In the genomic region with DNA sequence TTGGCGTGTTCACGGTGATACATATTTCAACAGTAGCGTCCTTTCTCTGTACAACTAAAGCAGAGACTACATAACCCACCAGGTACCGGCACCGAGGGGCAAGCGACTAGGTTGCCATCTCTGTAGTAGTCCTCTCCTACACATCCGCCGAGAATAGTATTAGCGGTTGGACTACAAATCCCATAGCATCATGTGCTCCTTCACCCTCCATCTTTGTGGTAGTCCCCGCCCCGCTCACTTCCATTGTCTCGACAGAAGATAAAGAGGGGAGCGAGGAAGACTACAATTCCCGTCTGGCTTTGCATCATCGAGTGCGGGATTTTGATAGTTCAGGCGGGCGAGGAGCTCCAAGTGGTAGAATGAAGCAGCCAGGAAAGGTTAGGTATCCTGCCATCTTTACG, we compare ENCODE assay signal across 8 mouse cellular contexts. TPM values are rescaled to one million over a fixed set of nuclear protein-coding genes. Genes with fewer than 3 reads are reported as not detected.
DNase-seq lines count a peak whose midpoint lies in the region; ATAC-seq and TF ChIP-seq lines count a peak whose summit lies in the region.

No protein-coding gene starts in this region.

- H3K27me3 ChIP-seq in E14TG2a.4 (ENCODE audit: insufficient read depth, low read length) = no peaks in the 10 kb centered on the region
- H3K27me3 ChIP-seq in forebrain, embryonic 11.5 days (ENCODE audit: control insufficient read depth, insufficient read depth, low read length) = no peaks in the 10 kb centered on the region
- H3K27me3 ChIP-seq in heart, embryonic 16.5 days (ENCODE audit: control insufficient read depth, insufficient read depth, low read length) = no peaks in the 10 kb centered on the region
- no peaks in the 10 kb centered on the region for H3K27me3 ChIP-seq in liver, embryonic 15.5 days
- no peaks in the 10 kb centered on the region for H3K27me3 ChIP-seq in neural tube, embryonic 12.5 days (replicated peaks)

- H3K9me3 ChIP-seq in E14TG2a.4 (ENCODE audit: low read length) = no peaks in the 10 kb centered on the region
- H3K9me3 ChIP-seq in forebrain, embryonic 11.5 days (ENCODE audit: control insufficient read depth, low read length) = no peaks in the 10 kb centered on the region
- no peaks in the 10 kb centered on the region; the same call in 1 of the 2 replicates for H3K9me3 ChIP-seq in heart, embryonic 16.5 days (replicated peaks; ENCODE audit: control insufficient read depth, low read length)
- no peaks in the 10 kb centered on the region for H3K9me3 ChIP-seq in liver, embryonic 15.5 days (replicated peaks)
- no peaks in the 10 kb centered on the region for H3K9me3 ChIP-seq in neural tube, embryonic 12.5 days

- H3K27ac ChIP-seq in forebrain, embryonic 11.5 days (ENCODE audit: low read depth, low read length) = peak overlapping the region; percentile 90
- H3K27ac ChIP-seq in heart, embryonic 16.5 days (ENCODE audit: low read length) = peak overlapping the region; percentile 93
- peak overlapping the region; percentile 84 for H3K27ac ChIP-seq in liver, embryonic 15.5 days (replicated peaks)
- H3K27ac ChIP-seq in neural tube, embryonic 12.5 days = peak overlapping the region; percentile 64

- peak; percentile 80 for ATAC-seq in forebrain, embryonic 11.5 days (replicated peaks; ENCODE audit: low FRiP score)
- peak; percentile 82 for ATAC-seq in heart, embryonic 16.5 days (replicated peaks; ENCODE audit: extremely low read depth, insufficient read depth, low FRiP score)
- peak; percentile 78 for ATAC-seq in liver, embryonic 15.5 days (ENCODE audit: insufficient read depth)
- ATAC-seq in neural tube, embryonic 12.5 days (ENCODE audit: low FRiP score, low read depth) = peak; percentile 89

- peaks cover 68% of the 10 kb centered on the region for H3K4me1 ChIP-seq in E14TG2a.4 (replicated peaks; ENCODE audit: low read depth, low read length)
- no peaks in the 10 kb centered on the region; the same call in 1 of the 2 replicates for H3K4me1 ChIP-seq in forebrain, embryonic 11.5 days (replicated peaks; ENCODE audit: control insufficient read depth, insufficient read depth, low read length)
- H3K4me1 ChIP-seq in heart, embryonic 16.5 days (ENCODE audit: control insufficient read depth, insufficient read depth, low read length) = peaks cover 7% of the 10 kb centered on the region
- H3K4me1 ChIP-seq in liver, embryonic 15.5 days (replicated peaks) = peaks cover 35% of the 10 kb centered on the region
- peaks cover 24% of the 10 kb centered on the region for H3K4me1 ChIP-seq in neural tube, embryonic 12.5 days

- H3K4me2 ChIP-seq in forebrain, embryonic 11.5 days (ENCODE audit: low read depth, low read length, severe bottlenecking) = peak overlapping the region; percentile 82
- H3K4me2 ChIP-seq in heart, embryonic 16.5 days (ENCODE audit: low read depth, low read length) = peak overlapping the region; percentile 98
- peak overlapping the region; percentile 93 for H3K4me2 ChIP-seq in liver, embryonic 15.5 days
- peak overlapping the region; percentile 91 for H3K4me2 ChIP-seq in neural tube, embryonic 12.5 days (replicated peaks)

- peak; percentile 94 for DNase-seq in c-Kit-positive CD71-positive TER-119-negative erythroid progenitor cells, embryonic 14.5 days (ENCODE audit: low read depth)
- peak; percentile 93 for DNase-seq in forebrain, embryonic 11.5 days (ENCODE audit: low spot score)
- DNase-seq in kidney, postnatal 36 days = peak; percentile 94 to 97
- DNase-seq in telencephalon, adult 2 months (ENCODE audit: low read depth, low spot score) = peak; percentile 100

- peaks cover 21% of the 10 kb centered on the region for H3K36me3 ChIP-seq in E14TG2a.4 (ENCODE audit: insufficient read depth, low read length)
- no peaks in the 10 kb centered on the region; the same call in 1 of the 2 replicates for H3K36me3 ChIP-seq in forebrain, embryonic 11.5 days (ENCODE audit: control insufficient read depth, insufficient read depth, low read length)
- H3K36me3 ChIP-seq in heart, embryonic 16.5 days (ENCODE audit: control insufficient read depth, insufficient read depth) = peaks cover 12% of the 10 kb centered on the region
- peaks cover 4% of the 10 kb centered on the region; the same call in 1 of the 2 replicates for H3K36me3 ChIP-seq in liver, embryonic 15.5 days (replicated peaks)
- H3K36me3 ChIP-seq in neural tube, embryonic 12.5 days = peaks cover 26% of the 10 kb centered on the region

- no peak for TF ChIP-seq CTCF in E14TG2a.4 (conservative IDR thresholded peaks at IDR 0.05; ENCODE audit: low read length)

- H3K4me3 ChIP-seq in E14TG2a.4 (replicated peaks; ENCODE audit: low read length) = peak overlapping the region; percentile 92
- H3K4me3 ChIP-seq in forebrain, embryonic 11.5 days (ENCODE audit: low read depth, low read length) = peak overlapping the region; percentile 88
- H3K4me3 ChIP-seq in heart, embryonic 16.5 days (ENCODE audit: low read length) = peak overlapping the region; percentile 63
- H3K4me3 ChIP-seq in liver, embryonic 15.5 days (replicated peaks) = peak overlapping the region; percentile 81
- peak overlapping the region; percentile 94 for H3K4me3 ChIP-seq in neural tube, embryonic 12.5 days

- peak overlapping the region; percentile 89 for H3K9ac ChIP-seq in forebrain, embryonic 11.5 days (ENCODE audit: low read length)
- peak overlapping the region; percentile 82 for H3K9ac ChIP-seq in heart, embryonic 16.5 days (ENCODE audit: low read length)
- H3K9ac ChIP-seq in liver, embryonic 15.5 days = peak overlapping the region; percentile 68
- peak overlapping the region; percentile 93; the same call in 1 of the 2 replicates for H3K9ac ChIP-seq in neural tube, embryonic 12.5 days

- WGBS in forebrain, embryonic 11.5 days = under 1% methylated on average over 19 of the region's 19 CpGs
- WGBS in heart, embryonic 16.5 days = under 1% methylated on average over 19 of the region's 19 CpGs
- under 1% methylated on average over 19 of the region's 19 CpGs for WGBS in liver, embryonic 15.5 days (ENCODE audit: insufficient replicate concordance)
- WGBS in neural tube, embryonic 12.5 days = under 1% methylated on average over 19 of the region's 19 CpGs

RNA-seq across cellular contexts. Expression of a gene that starts 0.9 kb away (rescaled TPM):
- 7.9 and 9.7 TPM in 2 replicates for polyA plus RNA-seq in forebrain, embryonic 11.5 days (2014; fragmentation: Nextera tagmentation; extraction: Ambion mirVana)
- polyA plus RNA-seq in heart, embryonic 16.5 days (2015; fragmentation: Nextera tagmentation; extraction: Ambion mirVana) = 1.3 and 2.1 TPM in 2 replicates
- polyA plus RNA-seq in liver, embryonic 15.5 days (2015; fragmentation: Nextera tagmentation; extraction: Ambion mirVana) = 2.8 and 2.9 TPM in 2 replicates
- 10.2 and 13.0 TPM in 2 replicates for polyA plus RNA-seq in neural tube, embryonic 12.5 days (2016; fragmentation: Nextera tagmentation; extraction: Ambion mirVana)

RNA-seq across cellular contexts. Expression of a gene that starts 13.3 kb away (rescaled TPM):
- polyA plus RNA-seq in forebrain, embryonic 11.5 days (2014; fragmentation: Nextera tagmentation; extraction: Ambion mirVana) = 0.63 TPM in 1 of 2 replicates, not detected in the other
- polyA plus RNA-seq in heart, embryonic 16.5 days (2015; fragmentation: Nextera tagmentation; extraction: Ambion mirVana) = 0.11 TPM in 2 replicates
- 0.06 and 0.10 TPM in 2 replicates for polyA plus RNA-seq in liver, embryonic 15.5 days (2015; fragmentation: Nextera tagmentation; extraction: Ambion mirVana)
- 0.22 and 0.28 TPM in 2 replicates for polyA plus RNA-seq in neural tube, embryonic 12.5 days (2016; fragmentation: Nextera tagmentation; extraction: Ambion mirVana)

RNA-seq across cellular contexts. Expression of a gene that starts 24.4 kb away (rescaled TPM):
- polyA plus RNA-seq in forebrain, embryonic 11.5 days (2014; fragmentation: Nextera tagmentation; extraction: Ambion mirVana) = 6.6 and 7.1 TPM in 2 replicates
- 20.3 and 21.4 TPM in 2 replicates for polyA plus RNA-seq in heart, embryonic 16.5 days (2015; fragmentation: Nextera tagmentation; extraction: Ambion mirVana)
- 11.0 and 13.1 TPM in 2 replicates for polyA plus RNA-seq in liver, embryonic 15.5 days (2015; fragmentation: Nextera tagmentation; extraction: Ambion mirVana)
- polyA plus RNA-seq in neural tube, embryonic 12.5 days (2016; fragmentation: Nextera tagmentation; extraction: Ambion mirVana) = 7.9 and 9.9 TPM in 2 replicates

RNA-seq across cellular contexts. Expression of a gene that starts 31.2 kb away (rescaled TPM):
- 28.8 and 30.7 TPM in 2 replicates for polyA plus RNA-seq in forebrain, embryonic 11.5 days (2014; fragmentation: Nextera tagmentation; extraction: Ambion mirVana)
- 10.3 and 12.3 TPM in 2 replicates for polyA plus RNA-seq in heart, embryonic 16.5 days (2015; fragmentation: Nextera tagmentation; extraction: Ambion mirVana)
- 9.2 and 9.3 TPM in 2 replicates for polyA plus RNA-seq in liver, embryonic 15.5 days (2015; fragmentation: Nextera tagmentation; extraction: Ambion mirVana)
- polyA plus RNA-seq in neural tube, embryonic 12.5 days (2016; fragmentation: Nextera tagmentation; extraction: Ambion mirVana) = 20.3 and 22.5 TPM in 2 replicates

RNA-seq across cellular contexts. Expression of a gene that starts 32.7 kb away (rescaled TPM):
- 7.2 and 9.5 TPM in 2 replicates for polyA plus RNA-seq in forebrain, embryonic 11.5 days (2014; fragmentation: Nextera tagmentation; extraction: Ambion mirVana)
- 6.2 and 6.6 TPM in 2 replicates for polyA plus RNA-seq in heart, embryonic 16.5 days (2015; fragmentation: Nextera tagmentation; extraction: Ambion mirVana)
- polyA plus RNA-seq in liver, embryonic 15.5 days (2015; fragmentation: Nextera tagmentation; extraction: Ambion mirVana) = 2.7 and 2.8 TPM in 2 replicates
- 5.8 TPM in 2 replicates for polyA plus RNA-seq in neural tube, embryonic 12.5 days (2016; fragmentation: Nextera tagmentation; extraction: Ambion mirVana)

Comparison
In these comparisons a context has a peak if more than half of its experiments do, and no peak if none do; other contexts are left out.
1. Peak in every context shown above with its lines: DNase-seq, ATAC-seq, H3K4me3 ChIP-seq and H3K27ac ChIP-seq.